Mouse (Mus musculus) cerebellum, adult 2 months (tissue): ENCODE measurements around the gene Eif5b. TPM values are rescaled to one million over a fixed set of nuclear protein-coding genes. Genes with fewer than 3 reads are reported as not detected.

Experiments used
- DNase-seq, 2 experiments: peaks; one replicate each; pipeline ENCODE4 v3.0.0; 2021
- H3K27ac ChIP-seq: fragments of 200-500 bp; 2 replicates; pipeline ENCODE4 v1.5.1; 2012; ENCODE audit warnings: low read length, control low read depth, inconsistent platforms; ENCODE audit not compliant: insufficient read depth
- H3K27me3 ChIP-seq: fragments of 200-500 bp; 2 replicates; pipeline ENCODE4 v1.6.1; 2012; ENCODE audit warnings: inconsistent platforms, mild to moderate bottlenecking, low read length, moderate library complexity; ENCODE audit not compliant: control insufficient read depth, insufficient read depth
- H3K4me1 ChIP-seq: fragments of 200-500 bp; 2 replicates; pipeline ENCODE4 v1.6.1; 2011; ENCODE audit warnings: low read length; ENCODE audit not compliant: control insufficient read depth, insufficient read depth
- H3K4me3 ChIP-seq: fragments of 200-500 bp; replicated peaks from 2 replicates; pipeline ENCODE3; 2011; ENCODE audit warnings: mild to moderate bottlenecking, low read depth, low read length, control low read depth; ENCODE audit not compliant: insufficient read depth
- CTCF ChIP-seq: fragments of 200-500 bp; IDR thresholded peaks from 2 replicates; pipeline ENCODE4 v1.5.1; 2011; ENCODE audit warnings: low read depth, mild to moderate bottlenecking, control low read depth, low read length, moderate library complexity, borderline replicate concordance; ENCODE audit not compliant: insufficient read depth
- POLR2A ChIP-seq: fragments of 200-500 bp; IDR thresholded peaks from 2 replicates; pipeline ENCODE4 v1.6.1; 2011; ENCODE audit warnings: low read length, control low read depth, borderline replicate concordance; ENCODE audit not compliant: insufficient read depth
- WGBS: fragments of 180-500 bp; shearing (Covaris S2); methylation state at CpG from one replicate; pipeline ENCODE4 v1.1.7; 2018; 5-methylcytosine and 5-hydroxymethylcytosine counted together
- polyA plus RNA-seq: library from polyadenylated mRNA; depleted of rRNA; stranded (reverse); fragments of >200 nt; gene quantifications from 2 replicates; pipeline ENCODE4 v1.2.3, GENCODE M21; 2012

The Eif5b gene
- polyA plus RNA-seq, 1 experiment, result 22.5 TPM

- Histone ChIP-seq H3K27me3 (no peaks in the 10 kb centered on the region), H3K27ac (no peak overlapping the region), H3K4me3 (peak overlapping the region; percentile 90), H3K4me1 (no peaks in the 10 kb centered on the region)
- TF ChIP-seq CTCF (no peak), POLR2A (no peak)
- DNase-seq, result no peak
- WGBS, result 38% methylated on average over 3 of the region's 3 CpGs
These were observed 1.6 kb upstream of the Eif5b start for GRCm38 (mm10) chr1:37996226-37996625.

- WGBS, result under 1% methylated on average over 42 of the region's 42 CpGs
- TF ChIP-seq POLR2A (peak; percentile 70; the same call in 1 of the 2 replicates), CTCF (no peak)
These were observed 829 bp upstream of the Eif5b start for GRCm38 (mm10) chr1:37996877-37997484.

GRCm38 (mm10) chr1:37998371-37999199, 775 bp downstream of the Eif5b start:
- peak overlapping the region; percentile 70 for H3K4me3 ChIP-seq
- H3K27ac ChIP-seq, result peak overlapping the region; percentile 51; the same call in 1 of the 2 replicates
- 1% methylated on average over 47 of the region's 47 CpGs for WGBS
- DNase-seq, result no peak
- no peak for TF ChIP-seq POLR2A
- TF ChIP-seq CTCF, result no peak
- H3K4me1 ChIP-seq, result no peaks in the 10 kb centered on the region
- no peaks in the 10 kb centered on the region for H3K27me3 ChIP-seq

More at GRCm38 (mm10) chr1:37996877-37997484, 829 bp upstream of the Eif5b start:
- Histone ChIP-seq H3K4me3 (peak overlapping the region; percentile 90), H3K27ac (peak overlapping the region; percentile 84), H3K27me3 (no peaks in the 10 kb centered on the region), H3K4me1 (no peaks in the 10 kb centered on the region)
- DNase-seq, result peak; percentile 98 to 99

GRCm38 (mm10) chr1:37999552-37999951, 1.7 kb downstream of the Eif5b start:
- Histone ChIP-seq H3K27ac (no peak overlapping the region), H3K27me3 (no peaks in the 10 kb centered on the region), H3K4me1 (no peaks in the 10 kb centered on the region), H3K4me3 (no peak overlapping the region)
- DNase-seq, result no peak
- TF ChIP-seq POLR2A (no peak), CTCF (no peak)
- WGBS, result 64% methylated on average over 3 of the region's 3 CpGs

- H3K27me3 ChIP-seq, result no peaks in the 10 kb centered on the region
- no peak for DNase-seq
- no peaks in the 10 kb centered on the region for H3K4me1 ChIP-seq
- H3K27ac ChIP-seq, result no peak overlapping the region
- H3K4me3 ChIP-seq, result no peak overlapping the region
- WGBS, result 88% methylated on average over 8 of the region's 8 CpGs
- TF ChIP-seq POLR2A (no peak), CTCF (no peak)
These were observed 3.0 kb downstream of the Eif5b start for GRCm38 (mm10) chr1:38000844-38001243.

GRCm38 (mm10) chr1:38001956-38002355, 4.1 kb downstream of the Eif5b start:
- no peaks in the 10 kb centered on the region for H3K4me1 ChIP-seq
- H3K4me3 ChIP-seq, result no peak overlapping the region
- TF ChIP-seq POLR2A, result no peak
- no peak for TF ChIP-seq CTCF
- H3K27me3 ChIP-seq, result no peaks in the 10 kb centered on the region
- DNase-seq, result no peak
- WGBS, result 91% methylated on average over 9 of the region's 9 CpGs
- no peak overlapping the region for H3K27ac ChIP-seq

- 59% methylated on average over 3 of the region's 3 CpGs for WGBS
- no peaks in the 10 kb centered on the region for H3K27me3 ChIP-seq
- no peak overlapping the region for H3K4me3 ChIP-seq
- no peak overlapping the region for H3K27ac ChIP-seq
- no peaks in the 10 kb centered on the region for H3K4me1 ChIP-seq
- no peak for DNase-seq
- TF ChIP-seq CTCF, result no peak
- TF ChIP-seq POLR2A, result no peak
These were observed 5.2 kb downstream of the Eif5b start for GRCm38 (mm10) chr1:38003046-38003445.

- 50% methylated on average over 3 of the region's 3 CpGs for WGBS
- DNase-seq, result no peak
- peaks cover 2% of the 10 kb centered on the region for H3K4me1 ChIP-seq
- TF ChIP-seq CTCF (no peak), POLR2A (no peak)
- no peak overlapping the region for H3K27ac ChIP-seq
- no peaks in the 10 kb centered on the region for H3K27me3 ChIP-seq
- H3K4me3 ChIP-seq, result no peak overlapping the region
These were observed 8.9 kb downstream of the Eif5b start for GRCm38 (mm10) chr1:38006741-38007140.
